Mouse (Mus musculus) C2C12 (cell line): ENCODE measurements around the gene Krtap9-3. TPM values are rescaled to one million over a fixed set of nuclear protein-coding genes. Genes with fewer than 3 reads are reported as not detected.
A peak's percentile ranks its signal among the peaks of the same experiment; 100 is the strongest.
"Not testable (repeated sequence)": the region's sequence is repeated elsewhere in the genome, so short reads cannot be mapped to it uniquely, and the experiment has no call there.

ENCODE experiments used
- H3K27me3 ChIP-seq: one replicate; pipeline ENCODE4 v1.6.1; 2011; ENCODE audit not compliant: control insufficient read depth, insufficient read depth, insufficient read length
- H3K36me3 ChIP-seq: one replicate; pipeline ENCODE4 v1.6.1; 2011; ENCODE audit not compliant: control insufficient read depth, insufficient read depth
- H3K4me3 ChIP-seq: one replicate; pipeline ENCODE4 v1.5.1; 2011; ENCODE audit warnings: mild to moderate bottlenecking, control low read depth; ENCODE audit not compliant: poor library complexity, insufficient read depth, severe bottlenecking
- H3K79me2 ChIP-seq: one replicate; pipeline ENCODE4 v1.6.1; 2011; ENCODE audit not compliant: control insufficient read depth, insufficient read depth
- H3K79me3 ChIP-seq: one replicate; pipeline ENCODE4 v1.6.1; 2011; ENCODE audit warnings: low read depth, control low read depth
- H3ac ChIP-seq: one replicate; pipeline ENCODE3; 2011; ENCODE audit warnings: low read depth; ENCODE audit not compliant: control insufficient read depth, insufficient read length
- CEBPB ChIP-seq: IDR thresholded peaks from one replicate; pipeline ENCODE4 v1.6.1; 2011; ENCODE audit warnings: low read depth, mild to moderate bottlenecking, control low read depth, moderate library complexity
- CTCF ChIP-seq: IDR thresholded peaks from one replicate; pipeline ENCODE4 v1.5.1; 2011; ENCODE audit not compliant: control insufficient read depth, insufficient read depth, insufficient read length
- FOSL1 ChIP-seq: IDR thresholded peaks from one replicate; pipeline ENCODE4 v1.8.0; 2011; ENCODE audit warnings: mild to moderate bottlenecking, low read length; ENCODE audit not compliant: poor library complexity, insufficient read depth, severe bottlenecking
- MAX ChIP-seq: IDR thresholded peaks from one replicate; pipeline ENCODE4 v1.6.1; 2011; ENCODE audit warnings: mild to moderate bottlenecking, control low read depth
- MYOD1 ChIP-seq: IDR thresholded peaks from one replicate; pipeline ENCODE4 v1.6.1; 2011; ENCODE audit warnings: low read depth; ENCODE audit not compliant: control insufficient read depth, insufficient read length
- MYOG ChIP-seq: IDR thresholded peaks from one replicate; pipeline ENCODE4 v1.6.1; 2011; ENCODE audit not compliant: control insufficient read depth, insufficient read length; ENCODE audit errors: extremely low read depth
- USF1 ChIP-seq: IDR thresholded peaks from one replicate; pipeline ENCODE4 v1.6.1; 2011; ENCODE audit warnings: low read depth, mild to moderate bottlenecking, control low read depth, moderate library complexity
- polyA plus RNA-seq: library from polyadenylated mRNA; unstranded; fragments of >200 nt; fragmentation: generic; extraction: Trizol; gene quantifications from one replicate; pipeline ENCODE4 v1.2.1, GENCODE M21; 2012; ENCODE audit warnings: missing spikeins

The Krtap9-3 gene
- polyA plus RNA-seq, 1 experiment: not detected

DNA sequence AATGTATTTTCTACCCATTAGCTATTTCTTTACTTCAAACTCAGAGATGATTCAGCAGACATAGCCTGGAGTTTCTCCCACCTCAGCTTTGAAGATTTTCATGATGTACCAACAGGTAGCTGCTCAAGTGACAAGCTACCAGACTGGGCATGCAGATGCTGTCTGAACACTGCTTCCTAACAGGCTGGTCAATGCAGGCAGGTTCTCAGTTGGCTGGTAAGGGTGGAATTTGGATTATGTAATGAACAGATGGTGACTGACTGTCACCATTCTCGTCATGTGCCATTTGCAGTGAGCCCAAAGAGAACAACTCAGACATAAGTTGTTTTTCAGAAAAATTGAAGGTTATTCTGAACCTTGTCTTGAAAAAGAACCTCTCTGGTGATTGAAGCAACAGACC lies 11.2 kb upstream of the Krtap9-3 start:
- no peak overlapping the region for H3K4me3 ChIP-seq
- no peak overlapping the region for H3ac ChIP-seq
- no peaks in the 10 kb centered on the region for H3K79me2 ChIP-seq
- no peaks in the 10 kb centered on the region for H3K79me3 ChIP-seq
- no peaks in the 10 kb centered on the region for H3K36me3 ChIP-seq
- no peaks in the 10 kb centered on the region for H3K27me3 ChIP-seq
- TF ChIP-seq CEBPB (no peak), MYOD1 (no peak), MYOG (no peak), CTCF (no peak), USF1 (no peak), MAX (no peak), FOSL1 (no peak)

DNA sequence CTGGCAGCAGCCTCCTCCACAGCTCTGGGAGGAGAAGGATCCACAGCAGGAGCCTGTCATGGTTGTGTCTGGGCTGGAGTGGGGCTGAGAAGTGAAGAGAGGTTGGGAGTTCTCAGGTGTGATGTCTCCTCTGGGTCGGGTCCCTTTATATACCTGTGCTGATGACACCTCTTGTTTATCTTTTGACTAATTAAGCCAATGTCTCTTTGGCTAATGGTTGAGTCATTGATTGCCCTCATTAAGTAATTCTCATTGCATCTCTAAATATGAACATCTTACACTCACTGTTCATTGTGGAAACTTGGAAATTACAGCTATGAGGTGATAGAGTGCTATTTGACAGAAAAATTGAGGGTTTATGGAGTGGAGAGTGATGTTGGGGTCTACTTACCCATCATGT lies 5.3 kb upstream of the Krtap9-3 start, which contains the start of gene Gm11938:
Gm11938 (minus strand) TSS at position 101 of the 400 bp plus-strand sequence.
- H3K79me3 ChIP-seq, H3K36me3 ChIP-seq, H3K27me3 ChIP-seq, H3ac ChIP-seq, H3K4me3 ChIP-seq, H3K79me2 ChIP-seq: not testable (repeated sequence)

DNA sequence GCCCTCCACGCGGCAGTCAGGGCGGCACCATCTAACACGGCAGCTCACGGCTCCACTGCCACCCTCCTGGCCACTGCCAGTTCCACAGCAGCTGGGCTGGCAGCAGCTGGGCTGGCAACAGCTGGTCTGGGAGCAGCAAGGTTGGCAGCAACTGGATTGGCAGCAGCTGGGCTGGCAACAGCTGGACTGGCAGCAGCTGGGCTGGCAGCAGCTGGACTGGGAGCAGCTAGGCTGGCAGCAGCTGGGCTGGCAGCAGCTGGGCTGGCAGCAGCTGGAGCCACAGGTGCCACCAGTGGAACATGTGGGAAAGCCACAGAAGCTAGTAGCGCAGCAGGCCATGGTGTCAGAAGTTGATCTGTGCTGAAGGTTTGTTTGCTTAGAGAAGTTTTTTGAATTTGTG lies 6.9 kb downstream of the Krtap9-3 start, which contains the start of gene Krtap1-3:
Krtap1-3 (minus strand) TSS at position 359 of the 400 bp plus-strand sequence.
- H3K79me3 ChIP-seq: no peaks in the 10 kb centered on the region
- TF ChIP-seq MYOG: no peak
- peak; percentile 96 for TF ChIP-seq MYOD1

DNA sequence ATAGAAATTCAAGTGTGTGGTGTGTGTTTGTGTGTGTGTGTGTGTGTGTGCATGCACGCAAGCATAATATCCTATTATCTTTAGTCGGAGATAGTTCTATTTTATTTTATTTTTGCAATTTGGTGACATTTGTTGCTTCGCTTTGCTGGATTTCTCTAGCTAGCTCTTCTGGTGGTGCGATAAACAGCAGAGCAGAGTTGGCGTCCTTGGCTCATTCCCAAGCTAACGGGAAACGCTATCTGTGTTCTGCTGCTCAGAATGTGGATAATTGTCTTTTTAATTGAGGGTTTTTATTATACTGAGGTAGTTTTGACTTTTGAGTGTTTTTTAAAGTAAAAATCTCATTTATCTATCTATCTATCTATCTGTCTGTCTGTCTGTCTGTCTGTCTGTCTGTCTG lies 12.8 kb downstream of the Krtap9-3 start:
- H3K4me3 ChIP-seq: no peak overlapping the region
- H3ac ChIP-seq: no peak overlapping the region
- no peaks in the 10 kb centered on the region for H3K79me3 ChIP-seq
- no peaks in the 10 kb centered on the region for H3K79me2 ChIP-seq
- H3K36me3 ChIP-seq: no peaks in the 10 kb centered on the region
- no peak for TF ChIP-seq CEBPB
- TF ChIP-seq FOSL1: no peak
- TF ChIP-seq MYOG: no peak
- TF ChIP-seq MAX: no peak
- no peak for TF ChIP-seq CTCF
- TF ChIP-seq USF1: no peak
- TF ChIP-seq MYOD1: no peak
- H3K27me3 ChIP-seq: no peaks in the 10 kb centered on the region

More for the DNA sequence above, 6.9 kb downstream of the Krtap9-3 start, which contains the start of gene Krtap1-3:
- H3K79me2 ChIP-seq: no peaks in the 10 kb centered on the region
- no peaks in the 10 kb centered on the region for H3K36me3 ChIP-seq
- no peak within 1 kb of the TSS for H3ac ChIP-seq
- no peak within 1 kb of the TSS for H3K4me3 ChIP-seq
- no peaks in the 10 kb centered on the region for H3K27me3 ChIP-seq

DNA sequence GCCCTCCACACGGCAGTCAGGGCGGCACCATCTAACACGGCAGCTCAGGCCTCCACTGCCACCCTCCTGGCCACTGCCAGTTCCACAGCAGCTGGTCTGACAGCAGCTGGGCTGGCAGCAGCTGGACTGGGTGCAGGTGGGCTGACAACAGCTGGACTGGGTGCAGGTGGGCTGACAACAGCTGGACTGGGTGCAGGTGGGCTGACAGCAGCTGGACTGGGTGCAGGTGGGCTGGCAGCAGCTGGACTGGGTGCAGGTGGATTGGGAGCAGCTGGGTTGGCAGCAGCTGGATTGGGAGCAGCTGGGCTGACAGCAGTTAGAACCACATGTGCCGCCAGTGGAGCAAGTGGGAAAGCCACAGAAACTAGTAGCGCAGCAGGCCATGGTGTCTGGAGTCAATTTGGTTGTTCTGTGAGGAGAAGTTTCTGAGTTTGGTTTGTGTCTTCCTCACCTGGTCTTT lies 14.6 kb downstream of the Krtap9-3 start, which contains the start of gene Krtap1-4:
Krtap1-4 (minus strand) TSS at position 410 of the 460 bp plus-strand sequence.
- Histone ChIP-seq H3K27me3 (no peaks in the 10 kb centered on the region), H3K36me3 (no peaks in the 10 kb centered on the region), H3K79me3 (no peaks in the 10 kb centered on the region), H3K79me2 (no peaks in the 10 kb centered on the region), H3K4me3 (no peak within 1 kb of the TSS), H3ac (no peak within 1 kb of the TSS)
- no peak for TF ChIP-seq MYOG
- no peak for TF ChIP-seq MAX
- TF ChIP-seq FOSL1: no peak
- no peak for TF ChIP-seq CEBPB
- TF ChIP-seq CTCF: no peak
- TF ChIP-seq USF1: no peak
- TF ChIP-seq MYOD1: peak; percentile 71

DNA sequence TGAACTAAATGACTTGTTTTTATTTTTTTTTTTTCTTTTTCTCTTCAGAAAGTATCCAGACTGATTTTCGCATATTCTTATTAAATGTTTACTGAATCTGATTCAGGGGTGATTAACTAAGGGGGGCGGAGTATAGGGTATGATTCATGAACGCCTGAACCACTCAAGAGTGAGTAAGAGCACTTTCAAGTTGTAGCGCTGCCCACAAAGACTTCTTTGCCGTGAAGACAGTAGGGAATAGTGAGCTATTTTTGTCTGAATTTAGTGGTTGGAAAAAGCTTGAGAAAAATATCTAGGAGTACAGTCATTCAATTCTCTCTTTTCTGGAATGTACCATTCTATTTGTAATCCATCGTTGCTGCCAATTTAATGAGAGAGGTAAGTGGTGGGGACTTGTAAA lies 16.3 kb downstream of the Krtap9-3 start:
- H3ac ChIP-seq: no peak overlapping the region
- H3K27me3 ChIP-seq: no peaks in the 10 kb centered on the region
- TF ChIP-seq FOSL1 (peak; percentile 51), MYOG (no peak)

More for the DNA sequence above, 16.3 kb downstream of the Krtap9-3 start:
- Histone ChIP-seq H3K4me3 (no peak overlapping the region), H3K36me3 (no peaks in the 10 kb centered on the region), H3K79me2 (no peaks in the 10 kb centered on the region), H3K79me3 (no peaks in the 10 kb centered on the region)
